Mouse (Mus musculus): Measurements from ENCODE around the gene Axdnd1. TPM values are rescaled to one million over a fixed set of nuclear protein-coding genes. Genes with fewer than 3 reads are reported as not detected.

Axdnd1 gene
- polyA plus RNA-seq, 1 experiment = 0.22 TPM

DNA sequence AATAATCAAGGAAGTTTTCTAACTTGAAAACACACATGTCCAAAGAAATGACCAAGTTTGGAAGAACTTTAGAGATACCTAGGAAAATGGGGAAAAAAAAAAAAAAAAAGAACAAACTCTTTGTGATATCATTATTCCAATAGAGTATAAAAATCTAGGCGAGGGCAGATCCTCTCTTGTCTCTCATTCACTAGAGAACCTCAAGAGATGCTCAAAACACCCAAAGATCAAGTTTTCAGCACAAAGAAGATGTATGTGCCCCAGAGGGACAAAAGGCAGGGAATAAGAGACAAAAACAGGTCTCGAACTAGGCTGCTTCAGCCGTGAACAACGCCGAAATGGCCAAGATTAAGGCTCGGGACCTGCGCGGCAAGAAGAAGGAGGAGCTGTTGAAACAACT is 55.2 kb downstream of the Axdnd1 start, which contains the start of gene Gm2000:
Gm2000 (plus strand) TSS at position 301 of the 400 bp plus-strand sequence.
- TF ChIP-seq FOSL1 (IDR thresholded peaks at IDR 0.05; ENCODE audit: insufficient read depth, low read length, poor library complexity, severe bottlenecking) (no peak), MAX (IDR thresholded peaks at IDR 0.05) (no peak), CTCF (IDR thresholded peaks at IDR 0.05; ENCODE audit: control insufficient read depth, insufficient read depth, insufficient read length) (no peak), CEBPB (IDR thresholded peaks at IDR 0.05; ENCODE audit: low read depth) (no peak), MYOG (IDR thresholded peaks at IDR 0.05; ENCODE audit: control insufficient read depth, extremely low read depth, insufficient read length) (no peak), USF1 (IDR thresholded peaks at IDR 0.05; ENCODE audit: low read depth) (no peak), MYOD1 (IDR thresholded peaks at IDR 0.05; ENCODE audit: control insufficient read depth, insufficient read length, low read depth) (no peak)
- H3K36me3 ChIP-seq (ENCODE audit: control insufficient read depth, insufficient read depth) = no peaks in the 10 kb centered on the region
- no peak within 1 kb of the TSS for H3K4me3 ChIP-seq (ENCODE audit: insufficient read depth, poor library complexity, severe bottlenecking)
- no peaks in the 10 kb centered on the region for H3K27me3 ChIP-seq (ENCODE audit: control insufficient read depth, insufficient read depth, insufficient read length)
- no peaks in the 10 kb centered on the region for H3K79me2 ChIP-seq (ENCODE audit: control insufficient read depth, insufficient read depth)
- H3ac ChIP-seq (ENCODE audit: control insufficient read depth, insufficient read length, low read depth) = no peak within 1 kb of the TSS
- H3K79me3 ChIP-seq (ENCODE audit: low read depth) = no peaks in the 10 kb centered on the region

- Histone ChIP-seq H3K36me3 (ENCODE audit: control insufficient read depth, insufficient read depth) (no peaks in the 10 kb centered on the region), H3K79me3 (ENCODE audit: low read depth) (no peaks in the 10 kb centered on the region), H3ac (ENCODE audit: control insufficient read depth, insufficient read length, low read depth) (no peak overlapping the region), H3K27me3 (ENCODE audit: control insufficient read depth, insufficient read depth, insufficient read length) (no peaks in the 10 kb centered on the region), H3K4me3 (ENCODE audit: insufficient read depth, poor library complexity, severe bottlenecking) (no peak overlapping the region), H3K79me2 (ENCODE audit: control insufficient read depth, insufficient read depth) (no peaks in the 10 kb centered on the region)
- no peak for TF ChIP-seq CEBPB (IDR thresholded peaks at IDR 0.05; ENCODE audit: low read depth)
- TF ChIP-seq USF1 (IDR thresholded peaks at IDR 0.05; ENCODE audit: low read depth) = no peak
- no peak for TF ChIP-seq MAX (IDR thresholded peaks at IDR 0.05)
- TF ChIP-seq FOSL1 (IDR thresholded peaks at IDR 0.05; ENCODE audit: insufficient read depth, low read length, poor library complexity, severe bottlenecking) = no peak
- TF ChIP-seq MYOD1 (IDR thresholded peaks at IDR 0.05; ENCODE audit: control insufficient read depth, insufficient read length, low read depth) = no peak
- TF ChIP-seq MYOG (IDR thresholded peaks at IDR 0.05; ENCODE audit: control insufficient read depth, extremely low read depth, insufficient read length) = no peak
- no peak for TF ChIP-seq CTCF (IDR thresholded peaks at IDR 0.05; ENCODE audit: control insufficient read depth, insufficient read depth, insufficient read length)
These were observed 68.5 kb downstream of the Axdnd1 start for GRCm38 (mm10) chr1:156352466-156352865.

- TF ChIP-seq FOSL1 (IDR thresholded peaks at IDR 0.05; ENCODE audit: insufficient read depth, low read length, poor library complexity, severe bottlenecking) = no peak
- TF ChIP-seq USF1 (IDR thresholded peaks at IDR 0.05; ENCODE audit: low read depth) = no peak
- no peak for TF ChIP-seq MAX (IDR thresholded peaks at IDR 0.05)
- TF ChIP-seq MYOG (IDR thresholded peaks at IDR 0.05; ENCODE audit: control insufficient read depth, extremely low read depth, insufficient read length) = no peak
- TF ChIP-seq CEBPB (IDR thresholded peaks at IDR 0.05; ENCODE audit: low read depth) = no peak
- TF ChIP-seq MYOD1 (IDR thresholded peaks at IDR 0.05; ENCODE audit: control insufficient read depth, insufficient read length, low read depth) = no peak
- TF ChIP-seq CTCF (IDR thresholded peaks at IDR 0.05; ENCODE audit: control insufficient read depth, insufficient read depth, insufficient read length) = no peak
- no peak overlapping the region for H3K4me3 ChIP-seq (ENCODE audit: insufficient read depth, poor library complexity, severe bottlenecking)
- no peaks in the 10 kb centered on the region for H3K79me3 ChIP-seq (ENCODE audit: low read depth)
- H3ac ChIP-seq (ENCODE audit: control insufficient read depth, insufficient read length, low read depth) = no peak overlapping the region
- H3K27me3 ChIP-seq (ENCODE audit: control insufficient read depth, insufficient read depth, insufficient read length) = no peaks in the 10 kb centered on the region
- H3K36me3 ChIP-seq (ENCODE audit: control insufficient read depth, insufficient read depth) = no peaks in the 10 kb centered on the region
- no peaks in the 10 kb centered on the region for H3K79me2 ChIP-seq (ENCODE audit: control insufficient read depth, insufficient read depth)
These were observed 70.5 kb downstream of the Axdnd1 start for GRCm38 (mm10) chr1:156350441-156350840.

GRCm38 (mm10) chr1:156349031-156349430 is 71.9 kb downstream of the Axdnd1 start:
- TF ChIP-seq MYOD1 (IDR thresholded peaks at IDR 0.05; ENCODE audit: control insufficient read depth, insufficient read length, low read depth) (no peak), MYOG (IDR thresholded peaks at IDR 0.05; ENCODE audit: control insufficient read depth, extremely low read depth, insufficient read length) (no peak), FOSL1 (IDR thresholded peaks at IDR 0.05; ENCODE audit: insufficient read depth, low read length, poor library complexity, severe bottlenecking) (no peak), MAX (IDR thresholded peaks at IDR 0.05) (no peak), USF1 (IDR thresholded peaks at IDR 0.05; ENCODE audit: low read depth) (no peak), CTCF (IDR thresholded peaks at IDR 0.05; ENCODE audit: control insufficient read depth, insufficient read depth, insufficient read length) (no peak), CEBPB (IDR thresholded peaks at IDR 0.05; ENCODE audit: low read depth) (no peak)
- H3K79me2 ChIP-seq (ENCODE audit: control insufficient read depth, insufficient read depth) = no peaks in the 10 kb centered on the region
- H3K79me3 ChIP-seq (ENCODE audit: low read depth) = no peaks in the 10 kb centered on the region
- H3K36me3 ChIP-seq (ENCODE audit: control insufficient read depth, insufficient read depth) = no peaks in the 10 kb centered on the region
- no peaks in the 10 kb centered on the region for H3K27me3 ChIP-seq (ENCODE audit: control insufficient read depth, insufficient read depth, insufficient read length)
- no peak overlapping the region for H3K4me3 ChIP-seq (ENCODE audit: insufficient read depth, poor library complexity, severe bottlenecking)
- H3ac ChIP-seq (ENCODE audit: control insufficient read depth, insufficient read length, low read depth) = no peak overlapping the region

DNA sequence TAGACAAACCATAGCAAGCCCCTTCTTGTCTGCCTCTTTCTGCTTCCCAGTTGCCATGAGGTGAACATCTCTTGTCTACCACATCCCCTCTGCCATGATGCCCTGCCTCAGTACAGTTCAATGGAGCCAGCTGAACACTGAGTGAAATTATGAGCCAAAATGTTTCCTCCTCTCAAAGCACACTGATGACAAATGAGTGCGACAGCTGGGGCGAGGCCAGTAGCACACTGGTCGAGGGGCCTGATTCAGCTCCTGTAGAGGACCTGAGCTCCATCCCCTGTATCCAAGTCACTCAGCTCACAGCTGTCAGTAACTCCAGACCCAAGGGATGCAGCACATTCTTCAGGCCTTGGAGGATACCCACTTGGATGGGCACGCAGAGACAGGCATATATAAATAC is 75.3 kb downstream of the Axdnd1 start:
- Histone ChIP-seq H3K4me3 (ENCODE audit: insufficient read depth, poor library complexity, severe bottlenecking) (no peak overlapping the region), H3K79me2 (ENCODE audit: control insufficient read depth, insufficient read depth) (no peaks in the 10 kb centered on the region), H3K27me3 (ENCODE audit: control insufficient read depth, insufficient read depth, insufficient read length) (no peaks in the 10 kb centered on the region), H3K79me3 (ENCODE audit: low read depth) (no peaks in the 10 kb centered on the region), H3ac (ENCODE audit: control insufficient read depth, insufficient read length, low read depth) (no peak overlapping the region), H3K36me3 (ENCODE audit: control insufficient read depth, insufficient read depth) (no peaks in the 10 kb centered on the region)
- TF ChIP-seq MYOG (IDR thresholded peaks at IDR 0.05; ENCODE audit: control insufficient read depth, extremely low read depth, insufficient read length) = no peak
- peak; percentile 82 for TF ChIP-seq MYOD1 (IDR thresholded peaks at IDR 0.05; ENCODE audit: control insufficient read depth, insufficient read length, low read depth)
- no peak for TF ChIP-seq CEBPB (IDR thresholded peaks at IDR 0.05; ENCODE audit: low read depth)

DNA sequence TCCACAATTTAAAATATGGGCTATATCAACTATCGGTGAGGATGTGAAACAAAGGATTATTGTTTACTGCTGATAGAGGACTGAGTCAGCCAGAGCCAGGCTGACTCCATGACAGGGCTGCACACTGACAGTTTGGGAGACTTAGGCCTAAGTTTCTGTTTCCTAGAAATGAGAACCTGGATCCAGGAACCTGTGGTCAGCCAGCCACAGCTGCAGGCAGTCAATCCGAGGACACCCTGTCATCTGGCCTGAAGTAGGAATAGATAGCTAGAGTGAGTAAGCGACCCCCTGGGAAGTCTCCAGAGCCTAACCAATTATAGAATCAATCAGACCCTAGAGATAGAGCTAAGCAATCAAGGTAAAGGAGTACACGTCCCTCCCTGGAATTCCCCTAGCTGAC is 76.5 kb downstream of the Axdnd1 start:
- H3K36me3 ChIP-seq (ENCODE audit: control insufficient read depth, insufficient read depth) = no peaks in the 10 kb centered on the region

More for the DNA sequence above, 76.5 kb downstream of the Axdnd1 start:
- Histone ChIP-seq H3K79me2 (ENCODE audit: control insufficient read depth, insufficient read depth) (no peaks in the 10 kb centered on the region), H3K4me3 (ENCODE audit: insufficient read depth, poor library complexity, severe bottlenecking) (no peak overlapping the region), H3K79me3 (ENCODE audit: low read depth) (no peaks in the 10 kb centered on the region), H3ac (ENCODE audit: control insufficient read depth, insufficient read length, low read depth) (no peak overlapping the region), H3K27me3 (ENCODE audit: control insufficient read depth, insufficient read depth, insufficient read length) (no peaks in the 10 kb centered on the region)
- TF ChIP-seq MYOG (IDR thresholded peaks at IDR 0.05; ENCODE audit: control insufficient read depth, extremely low read depth, insufficient read length) = no peak
- no peak for TF ChIP-seq USF1 (IDR thresholded peaks at IDR 0.05; ENCODE audit: low read depth)
- no peak for TF ChIP-seq CTCF (IDR thresholded peaks at IDR 0.05; ENCODE audit: control insufficient read depth, insufficient read depth, insufficient read length)
- TF ChIP-seq MYOD1 (IDR thresholded peaks at IDR 0.05; ENCODE audit: control insufficient read depth, insufficient read length, low read depth) = peak; percentile 91
- no peak for TF ChIP-seq MAX (IDR thresholded peaks at IDR 0.05)
- TF ChIP-seq CEBPB (IDR thresholded peaks at IDR 0.05; ENCODE audit: low read depth) = no peak
- TF ChIP-seq FOSL1 (IDR thresholded peaks at IDR 0.05; ENCODE audit: insufficient read depth, low read length, poor library complexity, severe bottlenecking) = peak; percentile 39

Data from C2C12 (cell line).